Mouse (Mus musculus): ENCODE measurements around the gene Rragd.

- TF ChIP-seq CTCF (IDR thresholded peaks at IDR 0.05; ENCODE audit: low read depth) (no peak), EP300 (IDR thresholded peaks at IDR 0.05; ENCODE audit: low read depth) (no peak)
Observed at GRCm38 (mm10) chr4:33030264-33031194, 47.7 kb downstream of the Rragd start.

Data from liver, postnatal 0 days (tissue).